Mouse (Mus musculus) erythroblast, embryonic 14.5 days (primary cell): Measurements from ENCODE around the gene Cnppd1. TPM values are rescaled to one million over a fixed set of nuclear protein-coding genes. Genes with fewer than 3 reads are reported as not detected.

ENCODE experiments used
- H3K27me3 ChIP-seq: 2 replicates; pipeline ENCODE4 v1.6.1; 2012; ENCODE audit warnings: inconsistent platforms; ENCODE audit not compliant: control insufficient read depth
- H3K36me3 ChIP-seq: 2 replicates; pipeline ENCODE4 v1.6.1; 2012; ENCODE audit warnings: mild to moderate bottlenecking, inconsistent platforms; ENCODE audit not compliant: control insufficient read depth
- H3K4me1 ChIP-seq: 2 replicates; pipeline ENCODE4 v1.6.1; 2012; ENCODE audit warnings: inconsistent platforms; ENCODE audit not compliant: control insufficient read depth
- H3K4me3 ChIP-seq: replicated peaks from 2 replicates; pipeline ENCODE3; 2012; ENCODE audit warnings: moderate library complexity, mild to moderate bottlenecking, inconsistent platforms
- H3K9me3 ChIP-seq: 2 replicates; pipeline ENCODE4 v1.6.1; 2012; ENCODE audit warnings: low read length, inconsistent platforms, mixed read lengths; ENCODE audit not compliant: control insufficient read depth
- GATA1 ChIP-seq: IDR thresholded peaks from 2 replicates; pipeline ENCODE4 v1.6.1; 2012; ENCODE audit warnings: low read length, inconsistent platforms, mixed read lengths
- TAL1 ChIP-seq: IDR thresholded peaks from 3 replicates; pipeline ENCODE4 v1.6.1; 2012; ENCODE audit warnings: low read length, inconsistent platforms, mixed read lengths
- polyA plus RNA-seq: library from polyadenylated mRNA; stranded (reverse); fragments of >175 nt; gene quantifications from 2 replicates; pipeline ENCODE4 v1.2.3, GENCODE M21; 2012

Gene Cnppd1
- polyA plus RNA-seq, 1 experiment = 8.4 TPM

- peaks cover 60% of the 10 kb centered on the region for H3K4me1 ChIP-seq
- H3K27me3 ChIP-seq = no peaks in the 10 kb centered on the region; the same call in 1 of the 2 replicates
- H3K36me3 ChIP-seq = peaks cover 89% of the 10 kb centered on the region
- peaks cover 7% of the 10 kb centered on the region for H3K9me3 ChIP-seq
- H3K4me3 ChIP-seq = peak overlapping the region; percentile 87
- TF ChIP-seq TAL1 (no peak), GATA1 (no peak)
These were observed 38.9 kb upstream of the Cnppd1 start for GRCm38 (mm10) chr1:75181377-75181870.

DNA sequence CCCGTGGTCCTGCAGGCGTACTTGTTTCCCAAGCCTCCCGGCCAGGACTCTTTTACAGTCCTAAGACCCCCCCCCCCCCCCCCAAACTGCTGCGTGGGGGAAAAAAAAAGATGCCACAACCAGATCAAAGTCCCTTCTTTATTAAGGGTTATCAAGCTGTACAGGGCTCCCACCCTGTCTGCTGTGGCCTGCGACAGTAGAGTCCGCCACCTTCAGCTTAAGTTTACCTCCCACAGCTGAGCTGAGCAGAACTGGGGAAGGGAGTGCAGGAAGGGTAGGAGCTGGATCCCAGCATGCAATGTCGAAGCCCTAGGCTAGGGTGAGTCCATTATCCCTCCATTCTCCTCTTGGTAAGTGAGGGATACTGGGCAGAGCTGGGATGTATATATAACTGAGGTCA lies 38.2 kb upstream of the Cnppd1 start:
- H3K9me3 ChIP-seq = peaks cover 7% of the 10 kb centered on the region
- H3K27me3 ChIP-seq = no peaks in the 10 kb centered on the region; the same call in 1 of the 2 replicates
- peaks cover 65% of the 10 kb centered on the region for H3K4me1 ChIP-seq
- TF ChIP-seq GATA1 = no peak
- TF ChIP-seq TAL1 = no peak
- peaks cover 89% of the 10 kb centered on the region for H3K36me3 ChIP-seq
- H3K4me3 ChIP-seq = peak overlapping the region; percentile 87

DNA sequence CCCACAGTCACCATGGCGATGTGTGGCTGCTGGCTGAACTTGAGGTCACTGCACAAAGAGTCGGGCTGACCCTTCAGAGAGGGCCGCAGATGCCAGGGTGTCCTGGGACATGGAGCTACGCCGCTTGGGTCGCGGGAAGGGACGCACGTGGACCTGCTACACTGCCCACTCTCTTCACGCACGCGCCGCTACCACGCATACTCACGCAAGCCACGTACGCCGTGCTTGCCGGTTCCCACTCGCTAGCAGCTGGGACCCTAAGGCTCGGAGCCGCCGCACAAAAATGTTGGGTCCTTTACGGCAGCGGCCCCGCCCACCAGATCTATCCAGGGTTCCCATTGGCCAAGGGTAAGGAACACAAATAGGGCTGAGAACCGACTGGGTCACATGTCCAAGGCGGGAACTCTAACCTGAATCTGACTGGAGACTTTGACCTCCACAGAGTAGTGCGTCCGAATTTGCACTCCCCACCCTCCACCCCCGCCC lies 37.6 kb upstream of the Cnppd1 start, which contains the start of gene Abcb6:
Gene Abcb6 (minus strand): TSS at position 288 of the 486 bp plus-strand sequence.
- TF ChIP-seq TAL1 = no peak
- no peak for TF ChIP-seq GATA1
- H3K9me3 ChIP-seq = peaks cover 7% of the 10 kb centered on the region
- peaks cover 89% of the 10 kb centered on the region for H3K36me3 ChIP-seq
- H3K4me1 ChIP-seq = peaks cover 70% of the 10 kb centered on the region
- peak within 1 kb of the TSS; percentile 87 for H3K4me3 ChIP-seq
- H3K27me3 ChIP-seq = no peaks in the 10 kb centered on the region; the same call in 1 of the 2 replicates

DNA sequence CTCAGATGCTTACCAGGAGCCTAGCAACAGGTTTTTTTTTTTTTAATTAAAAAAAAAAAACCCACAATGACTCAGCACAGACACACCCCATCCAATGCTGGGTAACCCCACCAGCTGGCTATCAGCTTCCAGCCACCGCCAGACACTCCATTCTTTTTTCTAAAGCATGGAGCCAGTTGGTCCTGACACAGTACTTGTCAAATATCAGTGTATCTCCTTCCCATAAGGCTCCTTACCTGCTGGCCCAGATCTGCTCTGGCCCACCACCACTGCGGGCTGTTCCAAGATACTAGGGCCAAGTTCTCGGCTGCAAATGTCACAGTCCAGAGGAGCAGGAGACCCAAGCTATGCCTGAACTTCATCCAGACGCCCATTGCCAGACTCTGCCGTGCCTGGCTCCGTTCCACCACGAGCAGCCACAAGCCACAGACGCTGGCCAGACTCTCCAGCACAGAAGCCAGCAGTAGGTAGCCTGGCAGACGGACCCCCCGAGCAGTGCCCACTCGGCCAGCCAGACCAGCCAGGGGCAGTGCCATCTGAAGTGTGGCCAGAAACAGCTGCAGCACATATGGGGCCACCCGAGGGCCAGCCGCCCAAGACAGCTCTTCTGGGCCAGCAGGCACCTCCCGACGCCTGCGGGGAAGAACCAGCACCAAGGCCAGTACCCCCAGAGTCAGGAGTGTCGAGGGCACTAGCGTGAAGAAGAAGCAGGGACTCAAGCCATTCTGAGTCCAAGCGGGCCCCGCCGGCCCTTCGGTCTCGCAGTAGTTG lies 37.0 kb upstream of the Cnppd1 start:
- Histone ChIP-seq H3K9me3 (peaks cover 7% of the 10 kb centered on the region), H3K4me1 (peaks cover 68% of the 10 kb centered on the region), H3K36me3 (peaks cover 89% of the 10 kb centered on the region), H3K27me3 (no peaks in the 10 kb centered on the region; the same call in 1 of the 2 replicates), H3K4me3 (peak overlapping the region; percentile 87)
- peak; percentile 30; the same call in 1 of the 2 replicates for TF ChIP-seq GATA1
- peak; percentile 50; the same call in 2 of the 3 replicates for TF ChIP-seq TAL1

DNA sequence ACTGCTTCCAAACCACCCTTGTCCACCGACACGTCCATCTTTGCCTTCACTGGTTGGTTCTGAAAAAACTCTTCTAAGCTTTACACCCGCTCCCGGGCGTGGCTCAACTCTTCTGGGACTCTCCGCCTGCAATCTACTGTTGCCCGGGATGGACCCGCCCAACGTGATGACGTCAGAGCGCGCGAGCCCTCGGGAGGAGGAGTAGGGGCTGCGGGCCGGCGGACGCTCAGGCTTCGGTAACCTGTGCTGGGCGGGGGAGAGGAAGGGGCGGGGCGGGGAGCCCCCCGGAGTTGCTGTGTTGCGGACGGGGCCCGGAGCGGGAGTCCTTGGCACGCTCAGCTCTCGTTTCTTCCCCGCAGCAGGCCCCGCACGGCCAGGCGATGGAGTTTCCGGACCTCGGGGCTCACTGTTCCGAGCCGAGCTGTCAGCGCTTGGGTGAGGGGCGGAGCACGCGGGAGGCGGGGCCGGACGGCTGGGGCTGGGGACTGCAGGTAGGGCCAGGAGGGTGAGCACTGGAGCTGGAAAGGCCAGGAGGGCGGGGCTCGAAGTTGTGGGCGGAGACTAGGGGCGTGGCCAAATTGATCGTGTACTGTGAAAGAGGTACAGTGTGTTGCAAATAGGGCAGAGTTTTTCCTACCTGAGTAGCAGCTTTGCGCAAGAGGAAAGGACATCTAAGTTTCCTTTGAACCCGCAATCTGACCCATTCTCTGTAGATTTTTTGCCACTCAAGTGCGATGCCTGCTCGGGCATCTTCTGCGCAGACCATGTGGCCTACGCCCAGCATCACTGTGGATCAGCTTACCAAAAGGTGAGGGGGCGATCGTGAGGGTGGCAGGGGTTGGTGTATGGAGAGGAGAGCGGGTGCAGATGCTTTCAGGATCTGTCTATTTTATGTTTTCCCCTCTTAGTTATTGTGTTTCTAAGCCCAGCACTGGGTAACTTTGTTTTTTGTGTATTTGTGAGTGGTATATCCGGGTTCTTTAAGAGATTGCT lies 26.3 kb upstream of the Cnppd1 start, which contains the start of gene Zfand2b:
Gene Zfand2b (plus strand): TSS at position 175 of the 993 bp plus-strand sequence.
- TF ChIP-seq TAL1 = no peak
- Histone ChIP-seq H3K36me3 (peaks cover 49% of the 10 kb centered on the region), H3K4me1 (peaks cover 69% of the 10 kb centered on the region), H3K9me3 (no peaks in the 10 kb centered on the region), H3K27me3 (no peaks in the 10 kb centered on the region), H3K4me3 (peak within 1 kb of the TSS; percentile 86)

- Histone ChIP-seq H3K4me1 (peaks cover 63% of the 10 kb centered on the region), H3K9me3 (peaks cover 5% of the 10 kb centered on the region; the same call in 1 of the 2 replicates), H3K36me3 (peaks cover 42% of the 10 kb centered on the region), H3K4me3 (peak overlapping the region; percentile 86), H3K27me3 (no peaks in the 10 kb centered on the region)
- no peak for TF ChIP-seq TAL1
- TF ChIP-seq GATA1 = no peak
These were observed 25.6 kb upstream of the Cnppd1 start for GRCm38 (mm10) chr1:75168093-75168471.

DNA sequence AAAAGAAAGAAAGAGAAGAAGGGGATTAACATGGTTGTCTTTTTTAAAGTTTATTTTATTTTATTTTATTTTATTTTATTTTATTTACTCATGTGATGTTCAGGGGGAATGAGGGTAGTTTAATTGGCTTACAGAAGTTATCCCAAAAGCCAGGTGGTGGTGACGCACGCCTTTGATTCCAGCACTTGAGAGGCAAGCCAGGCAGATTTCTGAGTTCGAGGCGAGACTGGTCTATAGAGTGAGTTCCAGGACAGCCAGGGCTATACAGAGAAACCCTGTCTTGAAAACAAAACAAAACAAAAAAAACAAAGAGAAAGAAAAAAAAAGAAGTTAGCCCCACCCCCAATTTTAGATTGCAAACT lies 17.7 kb upstream of the Cnppd1 start:
- H3K4me1 ChIP-seq = peaks cover 56% of the 10 kb centered on the region
- H3K36me3 ChIP-seq = peaks cover 3% of the 10 kb centered on the region; the same call in 1 of the 2 replicates
- TF ChIP-seq GATA1 (no peak), TAL1 (no peak)
- peaks cover 6% of the 10 kb centered on the region; the same call in 1 of the 2 replicates for H3K9me3 ChIP-seq
- no peak overlapping the region for H3K4me3 ChIP-seq
- no peaks in the 10 kb centered on the region for H3K27me3 ChIP-seq

- peak; percentile 56 for TF ChIP-seq GATA1
- no peak for TF ChIP-seq TAL1
- peaks cover 6% of the 10 kb centered on the region; the same call in 1 of the 2 replicates for H3K9me3 ChIP-seq
- H3K36me3 ChIP-seq = peaks cover 3% of the 10 kb centered on the region; the same call in 1 of the 2 replicates
- no peaks in the 10 kb centered on the region for H3K27me3 ChIP-seq
- peak overlapping the region; percentile 26 for H3K4me3 ChIP-seq
- peaks cover 62% of the 10 kb centered on the region for H3K4me1 ChIP-seq
These were observed 17.2 kb upstream of the Cnppd1 start for GRCm38 (mm10) chr1:75159540-75160255.
